Mouse (Mus musculus): ENCODE measurements at regions not wholly inside any gene's neighbourhood (a gene's known extent, or its start where the extent isn't known, plus 50 kb on each side); places are given as distances from the start of the nearest gene placed in this dataset.

GRCm38 (mm10) chr2:148320896-148321295 lies 74.2 kb upstream of the Sstr4 start:
- WGBS, result 83% methylated on average over 1 of the region's 1 CpGs
- no peak for ATAC-seq

GRCm38 (mm10) chr2:148325362-148325761 lies 69.8 kb upstream of the Sstr4 start:
- Histone ChIP-seq H3K4me1 (replicated peaks) (no peaks in the 10 kb centered on the region), H3K27ac (no peak overlapping the region), H3K4me2 (replicated peaks) (no peak overlapping the region), H3K36me3 (no peaks in the 10 kb centered on the region), H3K4me3 (replicated peaks) (no peak overlapping the region), H3K9ac (replicated peaks) (no peak overlapping the region), H3K27me3 (no peaks in the 10 kb centered on the region), H3K9me3 (no peaks in the 10 kb centered on the region)
- ATAC-seq, result no peak
- WGBS, result 90% methylated on average over 3 of the region's 3 CpGs

More at GRCm38 (mm10) chr2:148320896-148321295, 74.2 kb upstream of the Sstr4 start:
- H3K36me3 ChIP-seq, result no peaks in the 10 kb centered on the region
- H3K9me3 ChIP-seq, result no peaks in the 10 kb centered on the region
- H3K4me1 ChIP-seq (replicated peaks), result no peaks in the 10 kb centered on the region
- H3K27me3 ChIP-seq, result no peaks in the 10 kb centered on the region
- H3K27ac ChIP-seq, result no peak overlapping the region
- no peak overlapping the region for H3K9ac ChIP-seq (replicated peaks)
- H3K4me2 ChIP-seq (replicated peaks), result no peak overlapping the region
- H3K4me3 ChIP-seq (replicated peaks), result no peak overlapping the region

GRCm38 (mm10) chr2:148325854-148326387 lies 69.2 kb upstream of the Sstr4 start:
- H3K27me3 ChIP-seq, result no peaks in the 10 kb centered on the region

GRCm38 (mm10) chr2:148326414-148326813 lies 68.7 kb upstream of the Sstr4 start:
- WGBS, result 72% methylated on average over 2 of the region's 2 CpGs
- H3K4me3 ChIP-seq (replicated peaks), result no peak overlapping the region

More at GRCm38 (mm10) chr2:148325854-148326387, 69.2 kb upstream of the Sstr4 start:
- ATAC-seq, result no peak
- Histone ChIP-seq H3K9me3 (no peaks in the 10 kb centered on the region), H3K4me2 (replicated peaks) (no peak overlapping the region), H3K27ac (no peak overlapping the region), H3K36me3 (no peaks in the 10 kb centered on the region), H3K4me3 (replicated peaks) (no peak overlapping the region), H3K9ac (replicated peaks) (no peak overlapping the region), H3K4me1 (replicated peaks) (no peaks in the 10 kb centered on the region)
- 63% methylated on average over 4 of the region's 4 CpGs for WGBS

GRCm38 (mm10) chr2:148327552-148327951 lies 67.6 kb upstream of the Sstr4 start:
- H3K9me3 ChIP-seq, result no peaks in the 10 kb centered on the region
- H3K27ac ChIP-seq, result no peak overlapping the region
- no peaks in the 10 kb centered on the region for H3K36me3 ChIP-seq
- no peaks in the 10 kb centered on the region for H3K4me1 ChIP-seq (replicated peaks)
- H3K9ac ChIP-seq (replicated peaks), result no peak overlapping the region
- H3K4me3 ChIP-seq (replicated peaks), result no peak overlapping the region
- 86% methylated on average over 1 of the region's 1 CpGs for WGBS
- no peaks in the 10 kb centered on the region for H3K27me3 ChIP-seq
- H3K4me2 ChIP-seq (replicated peaks), result no peak overlapping the region
- ATAC-seq, result no peak

More at GRCm38 (mm10) chr2:148326414-148326813, 68.7 kb upstream of the Sstr4 start:
- H3K4me1 ChIP-seq (replicated peaks), result no peaks in the 10 kb centered on the region
- no peak overlapping the region for H3K4me2 ChIP-seq (replicated peaks)
- no peak overlapping the region for H3K9ac ChIP-seq (replicated peaks)
- no peak overlapping the region for H3K27ac ChIP-seq
- 0 out of 2 replicates have a peak, but pooled peaks have one; percentile 40 for ATAC-seq
- no peaks in the 10 kb centered on the region for H3K9me3 ChIP-seq
- no peaks in the 10 kb centered on the region for H3K27me3 ChIP-seq
- no peaks in the 10 kb centered on the region for H3K36me3 ChIP-seq

- Histone ChIP-seq H3K36me3 (no peaks in the 10 kb centered on the region), H3K4me2 (replicated peaks) (no peak overlapping the region), H3K27me3 (no peaks in the 10 kb centered on the region), H3K9me3 (no peaks in the 10 kb centered on the region), H3K4me3 (replicated peaks) (no peak overlapping the region), H3K4me1 (replicated peaks) (no peaks in the 10 kb centered on the region), H3K27ac (no peak overlapping the region), H3K9ac (replicated peaks) (no peak overlapping the region)
- 93% methylated on average over 2 of the region's 2 CpGs for WGBS
- no peak for ATAC-seq
These were observed 64.8 kb upstream of the Sstr4 start for GRCm38 (mm10) chr2:148330368-148330767.

GRCm38 (mm10) chr2:148334555-148334954 lies 60.6 kb upstream of the Sstr4 start:
- Histone ChIP-seq H3K27ac (no peak overlapping the region), H3K9me3 (no peaks in the 10 kb centered on the region), H3K4me3 (replicated peaks) (no peak overlapping the region), H3K27me3 (no peaks in the 10 kb centered on the region), H3K4me2 (replicated peaks) (no peak overlapping the region), H3K4me1 (replicated peaks) (no peaks in the 10 kb centered on the region), H3K36me3 (no peaks in the 10 kb centered on the region), H3K9ac (replicated peaks) (no peak overlapping the region)
- no peak for ATAC-seq
- WGBS, result 95% methylated on average over 1 of the region's 1 CpGs

GRCm38 (mm10) chr2:148336626-148337025 lies 58.5 kb upstream of the Sstr4 start:
- H3K27ac ChIP-seq, result no peak overlapping the region
- H3K4me1 ChIP-seq (replicated peaks), result no peaks in the 10 kb centered on the region
- H3K9me3 ChIP-seq, result no peaks in the 10 kb centered on the region
- H3K4me3 ChIP-seq (replicated peaks), result no peak overlapping the region
- WGBS, result 89% methylated on average over 2 of the region's 2 CpGs
- no peak for ATAC-seq
- no peaks in the 10 kb centered on the region for H3K36me3 ChIP-seq
- no peak overlapping the region for H3K4me2 ChIP-seq (replicated peaks)
- no peak overlapping the region for H3K9ac ChIP-seq (replicated peaks)
- no peaks in the 10 kb centered on the region for H3K27me3 ChIP-seq

GRCm38 (mm10) chr2:148338308-148338768 lies 56.8 kb upstream of the Sstr4 start:
- WGBS, result 31% methylated on average over 6 of the region's 6 CpGs
- Histone ChIP-seq H3K27ac (no peak overlapping the region), H3K4me2 (replicated peaks) (no peak overlapping the region), H3K4me1 (replicated peaks) (no peaks in the 10 kb centered on the region), H3K36me3 (no peaks in the 10 kb centered on the region), H3K27me3 (no peaks in the 10 kb centered on the region), H3K4me3 (replicated peaks) (no peak overlapping the region), H3K9ac (replicated peaks) (no peak overlapping the region), H3K9me3 (no peaks in the 10 kb centered on the region)
- peak; percentile 58; the same call in 1 of the 2 replicates for ATAC-seq

GRCm38 (mm10) chr2:148338894-148339293 lies 56.2 kb upstream of the Sstr4 start:
- H3K9ac ChIP-seq (replicated peaks), result no peak overlapping the region

GRCm38 (mm10) chr2:148344193-148344592 lies 51.0 kb upstream of the Sstr4 start:
- no peak overlapping the region for H3K27ac ChIP-seq
- WGBS, result 79% methylated on average over 2 of the region's 2 CpGs
- no peak for ATAC-seq
- H3K4me1 ChIP-seq (replicated peaks), result no peaks in the 10 kb centered on the region
- H3K9ac ChIP-seq (replicated peaks), result no peak overlapping the region
- H3K36me3 ChIP-seq, result no peaks in the 10 kb centered on the region
- H3K9me3 ChIP-seq, result no peaks in the 10 kb centered on the region
- H3K27me3 ChIP-seq, result no peaks in the 10 kb centered on the region
- no peak overlapping the region for H3K4me2 ChIP-seq (replicated peaks)
- H3K4me3 ChIP-seq (replicated peaks), result no peak overlapping the region

More at GRCm38 (mm10) chr2:148338894-148339293, 56.2 kb upstream of the Sstr4 start:
- Histone ChIP-seq H3K27ac (no peak overlapping the region), H3K4me1 (replicated peaks) (no peaks in the 10 kb centered on the region), H3K27me3 (no peaks in the 10 kb centered on the region), H3K4me2 (replicated peaks) (no peak overlapping the region), H3K36me3 (no peaks in the 10 kb centered on the region), H3K9me3 (no peaks in the 10 kb centered on the region), H3K4me3 (replicated peaks) (no peak overlapping the region)
- ATAC-seq, result peak; percentile 80
